Mouse (Mus musculus) common myeloid progenitor, adult 5-6 weeks (primary cell): ENCODE measurements around the gene Cacng2. TPM values are rescaled to one million over a fixed set of nuclear protein-coding genes. Genes with fewer than 3 reads are reported as not detected.

ENCODE experiments used
- ATAC-seq: replicated peaks from 2 replicates; pipeline ENCODE4 v1.8.0; 2016; ENCODE audit warnings: low read depth, mild to moderate bottlenecking, moderate TSS enrichment, inconsistent platforms; ENCODE audit not compliant: poor library complexity, severe bottlenecking
- total RNA-seq: library from RNA; stranded (forward); fragments of 200-1000, 187-1606 nt; gene quantifications from 2 replicates; pipeline ENCODE4 v1.2.3, GENCODE M21; 2017

Cacng2 gene
- total RNA-seq, 1 experiment from 2014 or later, result not detected

DNA sequence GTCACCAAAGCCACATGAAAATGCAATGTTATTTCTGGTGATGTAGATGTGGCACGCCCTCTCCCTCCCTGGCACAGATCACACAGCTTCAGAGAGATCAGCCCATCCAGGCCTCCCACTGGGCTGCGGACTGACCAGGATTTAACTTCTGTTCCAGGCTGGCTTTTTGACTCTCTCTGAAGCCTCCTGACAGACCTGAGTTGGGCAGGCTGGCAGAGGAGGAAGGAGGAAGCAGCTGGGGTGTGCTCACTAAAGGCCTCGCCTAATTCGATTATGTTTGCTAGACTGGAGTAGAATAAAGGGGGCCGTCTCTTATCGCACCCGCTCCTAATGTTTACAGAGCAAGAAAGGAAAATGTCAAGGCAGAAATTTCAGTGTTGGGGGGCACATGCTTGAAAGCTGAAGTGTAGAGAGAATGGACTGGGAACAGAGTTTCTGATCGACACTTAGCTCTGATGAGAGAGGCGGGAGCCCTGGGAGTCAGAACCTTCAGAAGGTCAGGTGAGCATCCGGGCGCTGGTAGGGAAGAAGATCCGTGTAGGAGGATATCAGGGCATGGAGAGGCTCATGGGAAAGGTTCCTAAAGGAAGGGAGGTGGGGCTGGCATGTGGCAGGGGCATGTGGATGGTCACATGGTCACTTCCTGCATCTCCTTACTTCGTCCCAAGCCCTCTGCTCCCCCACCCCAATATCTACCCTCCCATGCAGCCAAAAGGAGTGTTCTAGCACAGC is 36.8 kb downstream of the Cacng2 start:
- ATAC-seq, result no peak

DNA sequence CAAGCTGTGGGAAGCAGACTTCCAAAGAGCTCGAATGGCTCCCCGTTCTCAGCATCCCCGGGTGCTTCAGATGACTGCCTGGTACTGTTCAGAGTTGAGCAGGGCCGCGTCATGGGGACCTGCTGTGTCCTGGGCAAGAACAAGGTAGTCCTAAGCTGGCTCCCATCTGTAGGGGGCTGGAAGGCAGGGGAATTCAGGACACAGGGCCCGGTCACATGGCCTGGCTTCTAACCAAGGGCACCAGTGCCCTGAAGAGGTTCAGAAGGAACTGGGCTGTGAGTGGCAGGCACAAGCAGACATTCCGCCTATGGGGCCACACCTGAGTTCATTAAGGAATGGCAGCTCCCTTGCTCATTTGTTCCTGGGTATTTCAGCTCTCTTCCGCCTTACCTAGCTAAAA is 37.7 kb downstream of the Cacng2 start:
- no peak for ATAC-seq

DNA sequence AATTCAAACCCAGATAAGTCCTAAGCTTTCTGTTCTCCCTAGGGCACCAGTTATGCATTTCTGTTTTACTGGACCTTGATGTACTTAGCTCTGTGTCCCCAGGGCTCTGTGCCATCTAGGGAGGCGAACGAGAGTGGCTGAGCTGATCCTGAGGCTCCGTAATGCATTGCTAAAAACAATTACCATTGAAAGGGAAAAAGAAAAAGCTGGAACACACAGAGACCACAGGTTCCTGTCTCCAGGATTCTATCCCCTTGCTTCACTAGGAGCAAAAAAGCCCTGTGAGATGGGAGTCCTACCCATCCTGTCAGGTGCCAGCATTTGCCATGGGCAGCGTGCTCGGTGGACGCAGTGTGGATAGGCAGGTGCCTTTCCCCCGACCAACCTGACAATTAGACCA is 38.4 kb downstream of the Cacng2 start:
- ATAC-seq, result no peak

DNA sequence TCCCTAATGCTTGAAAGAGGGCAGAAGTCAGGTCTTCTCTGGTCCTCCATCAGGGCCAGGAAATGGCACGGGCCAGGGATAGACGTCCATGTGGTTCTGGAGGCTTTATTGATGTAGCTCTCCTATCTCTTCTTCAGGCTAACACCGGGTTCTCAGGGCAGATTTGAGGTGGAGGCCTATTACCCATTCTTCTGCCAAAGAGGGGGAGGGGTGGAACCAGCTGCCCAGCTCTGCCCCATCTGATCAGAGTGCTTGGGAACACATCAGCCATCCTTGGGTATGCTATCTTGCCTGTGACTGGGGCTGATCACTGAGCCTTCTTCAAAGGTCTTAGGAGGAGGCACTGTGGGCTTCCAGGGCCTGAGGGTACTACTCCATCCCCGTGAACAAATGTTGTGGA is 39.5 kb downstream of the Cacng2 start:
- ATAC-seq, result no peak

DNA sequence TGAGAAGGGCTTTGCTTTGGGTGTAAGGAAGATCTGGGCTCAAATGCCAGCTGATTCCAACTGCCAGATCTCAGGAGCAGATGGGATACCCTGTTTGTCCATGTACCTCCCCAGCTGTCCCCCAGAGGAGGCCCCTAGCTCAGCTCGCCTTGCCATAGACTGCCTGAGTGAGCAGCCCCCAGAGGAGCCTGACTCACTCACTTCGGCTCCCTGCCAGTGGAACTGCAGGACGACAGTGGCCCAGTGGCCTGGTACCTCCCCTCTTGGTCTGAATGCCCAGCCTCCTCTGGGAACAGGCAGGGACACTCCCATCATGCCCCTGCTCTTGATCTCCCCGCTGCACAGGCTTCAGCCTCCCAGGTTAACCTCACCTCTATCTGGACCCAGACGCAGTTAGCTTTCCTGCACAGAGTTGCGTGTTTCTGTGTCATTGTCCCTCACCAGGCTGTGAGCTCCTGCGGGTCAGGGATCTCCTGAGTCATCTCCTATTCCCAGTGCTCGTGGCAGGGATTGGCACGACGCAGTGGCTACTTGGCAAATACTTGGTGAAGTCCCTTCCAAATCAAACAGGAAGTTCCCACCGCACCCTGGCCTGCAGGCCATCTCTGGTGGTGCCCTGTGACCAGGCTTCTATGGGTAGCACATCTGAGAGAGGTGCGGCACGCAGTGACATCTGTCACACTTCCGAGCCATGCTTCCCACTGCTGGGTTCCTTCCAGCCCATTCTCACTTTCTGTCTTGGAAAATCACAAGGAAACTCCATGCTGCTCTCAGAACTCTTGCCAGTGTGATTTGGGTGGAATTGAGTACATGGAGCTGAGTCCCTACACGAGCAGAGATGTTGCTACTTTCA is 40.8 kb downstream of the Cacng2 start:
- no peak for ATAC-seq

DNA sequence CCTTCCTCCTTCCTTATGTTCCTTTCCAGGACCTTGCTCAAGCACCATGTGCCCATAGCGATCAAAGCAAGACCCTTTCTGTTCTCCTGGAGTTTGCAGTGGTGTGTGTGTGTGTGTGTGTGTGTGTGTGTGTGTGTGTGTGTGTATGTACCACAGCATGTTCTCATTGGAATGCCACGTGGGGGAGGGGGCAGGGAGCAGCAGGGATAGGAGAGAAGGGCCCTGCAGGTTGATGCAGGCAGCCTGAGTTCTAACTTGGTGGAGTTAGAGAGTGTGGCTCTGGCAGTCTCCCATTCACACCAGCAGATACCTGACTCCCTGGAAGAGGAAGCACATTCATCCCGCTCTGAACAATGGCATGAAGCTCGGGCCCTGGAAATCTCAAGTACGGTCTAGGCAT is 41.6 kb downstream of the Cacng2 start:
- no peak for ATAC-seq

DNA sequence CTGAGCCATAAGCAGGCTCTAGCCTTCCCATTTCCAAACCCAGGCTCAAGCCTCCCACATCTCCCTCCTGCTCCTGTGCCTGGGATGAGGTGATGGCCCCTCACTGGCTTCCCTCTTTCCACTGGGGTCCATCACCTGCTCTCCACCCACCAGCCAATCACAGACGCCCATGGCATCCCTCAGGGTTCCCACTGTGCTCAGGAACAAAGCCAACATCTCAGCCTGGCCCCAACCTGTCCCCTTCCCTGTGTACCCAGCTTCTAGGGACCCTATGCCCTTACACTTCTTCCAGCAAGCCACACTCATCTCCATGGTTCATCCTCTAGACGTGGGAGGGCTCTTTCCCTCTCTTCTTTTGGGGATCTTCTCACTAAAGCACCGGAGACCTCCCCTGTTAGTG is 43.9 kb downstream of the Cacng2 start:
- ATAC-seq, result no peak

DNA sequence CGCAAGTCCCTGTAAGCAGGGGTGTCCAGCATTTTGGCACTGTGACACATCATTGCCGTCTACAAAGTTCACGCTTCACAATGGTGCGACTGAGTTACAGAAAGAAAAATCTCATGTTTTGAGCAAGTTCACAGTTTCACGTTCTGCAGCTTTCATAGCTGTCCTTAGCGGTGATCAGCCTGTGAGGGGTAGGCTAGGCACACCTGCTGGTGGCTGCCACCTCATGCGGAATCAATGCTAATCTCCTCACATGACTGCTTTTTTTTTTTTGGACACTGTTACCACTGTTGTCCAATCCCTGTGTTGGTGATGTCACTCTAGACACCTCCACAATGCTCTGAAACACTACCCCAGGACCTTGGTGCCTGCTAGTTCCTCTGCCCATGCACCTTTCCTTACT is 46.7 kb downstream of the Cacng2 start:
- no peak for ATAC-seq

DNA sequence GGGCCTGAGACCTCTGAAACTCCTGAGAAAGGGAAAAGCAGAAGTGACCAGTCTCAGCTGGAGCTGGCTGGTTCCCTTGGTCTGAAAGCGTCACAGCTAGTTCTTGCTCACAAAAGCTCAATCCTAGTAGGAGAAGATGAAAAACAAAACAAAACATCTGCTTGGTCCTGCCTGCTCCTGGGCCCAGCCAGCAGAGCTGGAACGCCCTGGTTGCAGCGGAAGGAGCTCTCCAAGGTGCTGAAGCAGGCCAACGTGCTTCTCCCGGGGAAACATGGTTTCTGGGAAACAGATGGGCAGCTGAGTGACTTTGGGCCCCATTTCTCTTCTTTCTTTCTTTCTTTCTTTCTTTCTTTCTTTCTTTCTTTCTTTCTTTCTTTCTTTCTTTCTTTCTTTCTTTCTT is 53.4 kb downstream of the Cacng2 start:
- peak; percentile 50; the same call in 1 of the 2 replicates for ATAC-seq

DNA sequence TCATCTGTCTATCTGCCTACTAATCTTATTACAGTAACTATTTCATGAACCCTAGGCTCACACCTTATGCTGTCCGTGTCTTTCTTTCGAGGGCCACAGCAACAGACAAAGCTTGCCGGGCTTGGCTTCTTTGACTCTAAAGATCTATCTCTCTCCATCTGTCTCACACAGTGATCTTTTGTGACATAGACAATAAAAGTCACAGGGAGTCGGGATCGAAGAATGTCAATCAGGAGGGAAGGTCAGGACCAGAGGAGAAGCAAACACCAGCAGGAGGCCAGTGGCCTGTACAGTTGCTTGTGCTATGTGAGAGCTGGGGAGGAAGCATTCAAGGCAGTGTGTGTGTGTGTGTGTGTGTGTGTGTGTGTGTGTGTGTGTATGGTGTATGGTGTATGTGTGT is 54.3 kb downstream of the Cacng2 start:
- ATAC-seq, result no peak

DNA sequence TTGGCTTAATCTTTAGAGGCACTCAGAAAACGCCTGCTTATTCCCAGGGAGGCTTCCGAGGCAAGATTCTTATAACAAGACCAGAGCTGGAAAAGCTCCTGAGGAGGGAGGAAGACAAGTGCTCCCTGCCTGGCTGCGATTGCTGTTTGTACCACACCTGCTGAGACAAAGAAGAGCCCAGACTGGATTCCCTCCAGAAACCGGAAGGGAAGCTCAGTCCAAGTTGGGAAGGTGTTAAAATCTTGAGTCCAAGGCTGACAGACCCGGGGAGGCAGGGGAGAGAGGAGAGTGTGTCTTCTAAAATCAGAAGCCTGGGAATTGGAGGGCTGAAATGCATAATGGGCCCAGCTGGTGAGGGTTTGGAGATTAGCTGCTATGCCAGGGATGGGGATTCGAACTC is 55.5 kb downstream of the Cacng2 start:
- no peak for ATAC-seq

DNA sequence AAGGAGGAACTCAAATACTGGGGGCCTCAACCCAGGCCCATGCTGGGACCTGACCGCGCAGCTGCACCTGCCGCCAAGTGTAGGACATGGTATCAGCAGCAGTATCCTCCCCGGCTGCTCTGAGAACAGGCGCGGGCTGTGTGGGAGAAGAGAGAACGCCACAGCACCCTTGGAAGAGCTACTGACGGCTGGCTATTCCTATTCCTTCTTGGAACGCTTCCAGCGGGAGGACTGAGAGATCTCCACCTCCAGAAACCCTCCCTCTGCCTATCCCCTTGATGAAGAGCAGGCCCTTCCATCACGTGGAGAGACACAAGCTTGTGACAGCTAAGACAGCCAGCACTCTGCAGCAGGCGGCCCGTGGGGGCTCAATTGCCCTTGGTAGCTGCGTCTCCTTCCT is 57.4 kb downstream of the Cacng2 start:
- no peak for ATAC-seq

DNA sequence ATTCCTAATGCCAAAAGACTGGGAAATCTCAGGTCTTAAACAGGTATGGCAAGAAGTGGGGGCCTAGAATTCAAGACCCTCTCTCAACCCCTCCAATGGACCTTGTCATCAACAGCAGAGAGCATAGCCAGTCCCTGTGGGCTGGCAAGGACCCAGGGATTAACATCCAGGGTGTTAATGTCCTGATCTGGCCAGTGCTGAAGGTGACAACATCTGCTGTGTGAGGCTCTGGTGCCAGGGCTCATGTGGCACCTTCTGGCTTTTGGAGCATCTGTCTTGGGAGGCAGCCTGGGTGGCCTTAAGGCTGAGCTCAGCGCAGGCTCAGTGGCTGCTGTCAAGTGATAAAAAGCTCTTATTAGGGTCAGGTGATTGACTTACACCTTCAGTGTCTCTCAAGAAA is 62.9 kb downstream of the Cacng2 start:
- no peak for ATAC-seq

DNA sequence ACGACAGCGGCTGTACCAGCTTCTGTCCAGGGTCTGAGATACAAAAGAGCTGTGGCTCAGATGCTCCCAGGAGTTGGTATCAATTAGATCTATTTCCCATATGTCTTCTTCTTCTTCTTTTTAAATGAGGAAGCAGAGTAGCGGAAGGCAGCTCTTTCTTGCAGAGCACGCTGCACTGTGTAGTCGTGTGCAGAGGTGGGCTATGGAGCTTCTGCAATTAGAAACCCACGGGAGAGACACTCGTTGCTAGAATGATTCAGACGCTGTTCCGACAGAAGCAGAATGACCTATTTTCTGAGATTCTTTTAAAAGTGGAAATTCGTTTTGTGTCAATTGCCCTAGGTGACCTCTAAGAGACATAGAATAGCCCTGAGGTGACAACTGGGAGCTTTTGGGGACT is 69.1 kb downstream of the Cacng2 start:
- ATAC-seq, result no peak

DNA sequence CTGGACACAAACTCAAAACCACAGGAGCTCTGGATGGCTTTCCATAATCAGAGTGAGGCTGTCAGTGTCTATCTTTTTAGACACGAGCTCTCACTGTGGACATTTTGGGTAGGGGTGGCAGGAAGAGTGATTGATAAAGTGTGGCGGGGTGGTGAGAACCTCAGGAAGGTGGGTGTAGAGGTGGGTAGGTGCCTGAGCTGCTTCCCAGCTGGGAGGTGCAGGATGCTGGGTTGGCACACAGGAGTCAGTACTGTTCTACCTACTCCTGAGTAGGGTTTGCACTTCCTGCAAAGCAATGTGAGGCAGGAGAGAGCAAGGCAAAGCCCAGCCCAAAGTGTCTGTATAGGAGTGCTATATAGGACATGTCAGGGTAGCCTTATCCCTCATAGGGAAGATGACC is 69.9 kb downstream of the Cacng2 start:
- ATAC-seq, result no peak

DNA sequence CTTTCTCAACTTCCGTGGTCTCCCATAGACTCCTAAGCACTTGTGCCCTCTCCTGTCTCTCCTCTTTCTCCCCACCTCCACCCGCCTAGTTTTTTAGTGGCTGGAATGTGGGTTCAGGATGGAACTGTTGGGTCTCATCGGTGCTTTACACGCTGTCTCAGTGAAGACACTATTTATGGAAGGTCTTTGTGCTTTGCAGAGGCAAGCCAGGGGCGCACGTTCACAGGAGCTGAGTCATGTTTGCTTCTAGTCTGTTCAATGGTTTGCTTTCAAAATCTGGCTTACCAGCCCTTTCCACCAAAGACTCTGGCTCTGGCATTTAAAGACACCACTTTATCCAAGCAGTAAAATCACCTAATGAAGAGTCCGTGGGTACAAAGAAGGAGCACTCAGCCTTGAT is 74.0 kb downstream of the Cacng2 start:
- no peak for ATAC-seq

DNA sequence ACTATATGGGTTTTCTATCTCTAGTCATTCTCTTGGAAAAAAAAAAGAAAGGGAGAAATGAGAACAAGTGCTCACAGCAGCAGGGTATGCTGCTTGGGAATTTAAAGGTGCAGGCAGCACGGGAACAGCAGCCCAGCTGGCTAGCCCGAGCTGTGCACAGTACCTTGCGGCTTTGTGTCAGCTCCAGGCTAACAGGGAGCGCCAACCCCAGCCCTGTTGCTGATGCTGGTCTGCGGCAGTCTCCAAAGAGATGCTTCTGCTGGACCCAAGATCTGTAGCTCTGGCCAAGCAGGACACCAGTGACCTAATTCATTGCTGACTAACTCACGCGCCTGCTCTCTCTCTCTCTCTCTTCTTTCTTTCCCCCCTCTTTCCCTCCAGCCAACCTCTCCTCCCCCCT is 74.5 kb downstream of the Cacng2 start:
- no peak for ATAC-seq

DNA sequence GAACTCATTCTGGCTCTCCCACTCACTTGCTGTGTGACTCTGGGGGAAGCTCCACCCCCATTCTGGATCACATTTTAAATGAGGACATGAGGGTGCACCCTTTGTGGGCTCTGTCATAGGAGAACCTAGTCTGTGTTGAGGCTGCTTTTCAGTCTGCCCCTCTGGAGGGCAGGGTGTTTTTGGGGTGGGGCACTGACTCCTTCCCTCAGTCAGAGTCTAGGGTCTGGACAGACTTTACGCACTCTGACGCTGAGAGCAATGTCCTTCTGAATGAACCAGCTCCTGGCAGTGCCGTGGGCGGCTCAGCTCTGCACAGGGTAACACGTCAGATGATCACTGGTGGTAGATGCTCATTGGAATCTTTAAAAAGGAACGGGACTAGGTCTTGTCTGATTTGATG is 75.0 kb downstream of the Cacng2 start:
- ATAC-seq, result no peak

DNA sequence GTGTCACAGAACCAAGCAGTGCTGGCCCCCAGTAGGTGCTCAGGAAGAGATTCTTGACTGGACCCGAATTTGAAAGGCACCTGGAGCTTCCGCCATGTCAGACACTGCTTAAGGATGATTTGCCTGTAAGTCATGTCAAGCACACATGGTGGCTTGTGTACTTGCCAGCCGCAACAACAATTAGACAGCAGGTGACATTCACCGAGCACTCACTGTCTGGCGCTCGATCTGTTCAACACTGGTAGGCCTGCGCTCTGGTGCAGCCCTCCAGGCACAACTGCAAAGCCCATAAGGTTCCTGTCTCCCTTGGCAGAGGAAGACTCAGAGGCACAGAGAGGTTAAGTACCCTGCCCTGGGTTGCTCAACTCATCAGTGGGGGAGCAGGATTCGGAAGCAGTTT is 77.1 kb downstream of the Cacng2 start:
- no peak for ATAC-seq

DNA sequence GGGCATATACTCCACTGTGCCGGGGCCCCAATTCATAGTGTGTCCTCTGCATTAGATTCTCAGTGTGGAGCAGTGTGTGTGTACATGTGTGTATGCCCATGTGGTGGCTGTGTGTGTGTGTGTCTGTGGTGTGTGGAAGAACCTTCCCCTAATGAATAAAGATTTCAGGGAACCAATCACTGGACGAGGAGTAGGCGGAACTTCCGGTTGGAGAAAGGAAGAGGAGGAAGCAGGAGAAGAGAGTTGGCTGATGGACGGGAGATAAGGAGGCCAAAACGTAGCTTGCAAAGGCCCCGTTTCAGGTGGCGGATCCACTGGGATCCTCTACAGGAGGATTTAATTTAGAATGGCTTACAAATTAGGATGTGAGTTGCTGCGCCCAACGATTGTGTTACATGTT is 82.2 kb downstream of the Cacng2 start:
- ATAC-seq, result no peak

DNA sequence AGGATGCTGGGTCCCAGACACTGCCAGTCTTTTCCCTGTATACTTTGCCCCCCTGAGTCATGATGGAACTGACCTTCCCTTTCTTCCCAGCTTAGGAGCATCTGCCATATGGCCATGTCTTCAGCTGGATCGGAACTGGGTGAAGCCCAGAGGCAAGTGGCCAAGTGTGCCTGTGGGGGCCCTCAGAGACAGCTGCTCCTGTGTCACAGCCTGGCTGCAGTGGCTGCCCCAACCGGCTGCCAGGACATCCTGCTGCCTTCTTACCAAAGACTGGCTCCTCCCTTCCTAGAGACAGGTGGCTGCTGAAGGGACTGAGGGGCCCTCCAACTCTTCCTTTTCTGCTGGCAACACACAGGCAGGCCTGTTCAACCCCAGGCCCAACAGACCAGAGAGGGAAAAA is 83.2 kb downstream of the Cacng2 start:
- no peak for ATAC-seq

DNA sequence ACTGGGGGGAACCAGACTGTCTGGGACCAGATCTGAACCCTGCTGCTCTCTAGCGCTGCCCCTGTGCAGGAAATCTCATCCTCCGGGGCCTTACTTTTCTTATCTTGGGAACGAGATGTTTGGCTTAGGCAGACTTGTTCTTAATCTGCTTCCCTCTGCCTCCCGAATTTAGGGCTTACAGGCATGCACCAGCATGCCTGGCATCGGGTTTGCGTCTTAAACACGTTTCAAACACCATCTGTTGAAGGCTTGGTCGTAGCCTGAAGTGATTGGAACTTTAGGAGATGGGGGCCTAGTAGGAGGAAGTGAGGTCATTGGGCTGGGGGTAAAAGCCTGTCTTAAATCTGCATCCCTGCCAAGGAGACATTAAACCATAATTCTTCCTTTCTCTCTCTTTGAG is 89.9 kb downstream of the Cacng2 start:
- no peak for ATAC-seq
